Mouse (Mus musculus) G1E-ER4 (cell line): ENCODE measurements around the gene Ints1. TPM values are rescaled to one million over a fixed set of nuclear protein-coding genes. Genes with fewer than 3 reads are reported as not detected.

Experiments
- GATA1 ChIP-seq: IDR thresholded peaks from one replicate; pipeline ENCODE4 v1.8.0; 2012; ENCODE audit warnings: low read length, inconsistent platforms
- polyA plus RNA-seq: library from polyadenylated mRNA; stranded (reverse); fragments of >175 nt; gene quantifications from 2 replicates; pipeline ENCODE4 v1.2.3, GENCODE M21; 2012

Ints1 gene
- 117 and 122 TPM in 2 replicates for polyA plus RNA-seq

DNA sequence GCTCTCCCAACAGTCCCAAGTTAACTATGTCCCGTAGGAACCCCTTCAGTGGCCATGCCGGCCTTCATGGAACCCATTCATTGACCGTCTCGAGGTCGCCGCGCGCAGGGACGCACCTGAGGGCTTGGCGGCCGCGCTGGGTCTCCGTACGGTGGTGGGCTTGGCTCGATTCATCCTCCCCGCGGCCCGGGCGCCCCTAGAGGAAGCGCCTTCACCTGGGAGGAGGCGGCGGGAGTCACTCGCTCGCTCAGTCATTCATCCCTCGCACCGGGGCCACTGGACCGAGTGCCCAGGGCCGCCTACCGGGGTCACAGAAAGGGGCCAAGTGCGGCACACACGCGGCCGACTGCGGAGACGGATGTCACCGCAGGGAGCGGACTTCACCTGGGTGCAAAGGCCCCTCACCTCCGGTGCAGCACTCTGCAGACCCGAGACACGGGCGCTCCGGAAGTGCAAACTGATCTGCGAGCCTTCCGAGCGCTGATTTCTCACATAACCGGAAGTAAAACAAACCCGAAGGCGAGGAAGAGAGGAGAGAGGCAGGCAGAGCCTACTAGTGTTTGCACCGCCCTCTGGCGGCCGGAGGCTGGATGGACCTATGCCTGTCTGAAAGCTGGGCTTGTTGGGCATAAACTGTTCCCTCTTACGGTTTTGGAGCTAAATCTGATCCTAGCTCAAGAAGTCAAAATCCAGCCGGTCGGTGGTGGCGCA is at the start of gene Ints1:
TSS of gene Ints1 (minus strand) at position 459 of the 711 bp plus-strand sequence.
- TF ChIP-seq GATA1: no peak

- no peak for TF ChIP-seq GATA1
Measured at GRCm38 (mm10) chr5:139824531-139824930, 49.1 kb upstream of the Ints1 start.

- TF ChIP-seq GATA1: no peak
Measured at GRCm38 (mm10) chr5:139821466-139822459, 46.3 kb upstream of the Ints1 start.

- TF ChIP-seq GATA1: no peak
Measured at GRCm38 (mm10) chr5:139819538-139820181, 44.2 kb upstream of the Ints1 start, which contains the start of gene Tmem184a. Gene Tmem184a, minus strand, starts transcription at chr5:139819917.

DNA sequence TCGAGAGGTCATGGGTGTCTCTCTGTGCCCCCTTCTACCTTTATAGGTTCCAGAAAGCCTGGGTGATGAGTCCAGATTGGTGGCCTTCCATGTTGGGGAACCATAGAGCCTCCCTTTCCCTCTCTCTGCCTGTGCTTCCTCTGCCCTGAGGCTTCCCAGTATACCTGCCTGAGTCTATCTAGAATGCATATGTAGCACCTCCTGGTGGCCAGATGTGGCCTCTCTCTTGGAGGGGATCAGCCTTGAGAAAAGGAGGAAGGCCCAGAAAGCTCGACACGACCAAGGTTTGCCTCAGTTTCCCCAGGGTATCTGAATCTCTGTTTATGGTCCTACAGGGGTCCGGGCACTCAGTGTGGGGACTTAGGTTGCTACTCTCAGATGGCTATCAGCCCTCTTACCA is 43.3 kb upstream of the Ints1 start:
- TF ChIP-seq GATA1: no peak

- TF ChIP-seq GATA1: peak; percentile 36
Measured at GRCm38 (mm10) chr5:139818056-139818455, 42.6 kb upstream of the Ints1 start.

- no peak for TF ChIP-seq GATA1
Measured at GRCm38 (mm10) chr5:139817292-139817691, 41.8 kb upstream of the Ints1 start.

GRCm38 (mm10) chr5:139816445-139816844 is 41.0 kb upstream of the Ints1 start:
- TF ChIP-seq GATA1: no peak

DNA sequence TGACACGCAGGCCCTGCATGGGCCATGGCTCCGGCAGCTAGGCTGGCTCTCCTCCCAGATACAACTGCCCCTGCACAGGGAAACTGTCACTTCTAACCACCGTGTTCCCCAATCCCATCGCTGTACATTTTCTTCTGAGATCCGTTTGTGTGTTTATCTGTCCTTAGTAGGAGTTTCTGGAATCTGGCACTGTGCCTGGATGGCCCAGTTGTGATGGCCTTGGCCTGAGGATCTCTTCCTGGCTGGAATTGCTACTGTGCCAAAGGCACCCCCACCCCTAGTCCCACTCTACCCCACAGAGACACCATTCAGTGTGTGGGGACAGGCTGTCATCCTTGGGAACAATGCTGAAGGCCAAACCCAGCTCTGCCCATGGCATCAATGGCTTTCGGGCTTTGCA is 40.5 kb upstream of the Ints1 start:
- TF ChIP-seq GATA1: no peak

- TF ChIP-seq GATA1: no peak
Measured at GRCm38 (mm10) chr5:139813963-139814381, 38.5 kb upstream of the Ints1 start.

- no peak for TF ChIP-seq GATA1
Measured at GRCm38 (mm10) chr5:139813126-139813490, 37.6 kb upstream of the Ints1 start.

- TF ChIP-seq GATA1: no peak
Measured at GRCm38 (mm10) chr5:139812398-139813125, 37.1 kb upstream of the Ints1 start.

DNA sequence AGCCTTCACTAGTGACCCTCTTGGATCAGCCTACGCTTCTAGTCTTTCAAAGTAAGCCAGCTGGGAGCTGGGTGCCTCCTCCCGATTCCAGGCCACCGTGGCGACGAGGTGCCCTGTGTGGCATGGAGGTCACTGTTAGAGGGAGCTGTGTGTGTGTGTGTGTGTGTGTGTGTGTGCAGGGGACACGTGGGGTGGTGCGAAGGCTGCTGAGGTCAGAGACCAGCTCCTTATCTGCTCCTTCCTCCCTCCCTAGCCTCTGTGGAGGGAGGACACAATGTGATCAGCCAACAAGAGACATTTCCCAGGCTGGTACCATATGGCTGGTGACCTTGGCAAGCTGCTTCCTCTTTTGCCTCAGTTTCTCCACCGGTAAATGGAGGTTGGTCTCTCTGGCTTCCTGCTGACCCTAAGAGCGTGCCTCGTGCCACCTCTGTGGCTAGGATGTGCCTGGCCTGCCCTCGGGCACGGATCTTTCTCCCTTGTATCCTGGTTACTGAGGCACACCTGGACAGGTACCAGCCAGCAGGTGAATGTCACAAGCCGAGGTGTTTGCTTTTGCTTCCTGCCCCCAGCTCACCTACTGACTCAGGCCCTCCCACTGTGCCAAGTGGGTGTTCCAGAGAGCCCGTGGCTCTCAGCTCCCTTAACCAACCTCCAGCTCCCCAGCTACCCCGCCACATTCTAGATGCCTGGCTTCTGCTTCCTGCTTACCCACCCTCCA is 36.4 kb upstream of the Ints1 start:
- no peak for TF ChIP-seq GATA1

DNA sequence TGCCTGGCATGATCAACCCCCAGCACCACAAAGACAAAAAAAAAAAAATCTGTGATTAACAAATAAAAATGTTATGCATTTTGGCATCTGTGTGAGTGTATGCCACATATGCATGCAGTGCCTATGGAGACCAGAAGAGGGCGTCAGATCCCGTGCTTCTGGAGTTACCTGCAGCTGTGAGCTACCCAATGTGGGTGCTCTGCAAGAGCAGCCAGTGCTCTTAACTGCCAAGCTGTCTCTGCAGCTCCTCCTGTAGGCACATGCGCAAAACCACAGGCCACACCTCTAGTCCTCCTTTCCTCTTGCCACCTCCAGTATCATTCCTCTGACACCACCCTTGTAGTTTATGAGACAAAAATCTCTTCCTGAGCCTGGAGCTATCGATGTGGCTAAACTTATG is 33.9 kb upstream of the Ints1 start:
- TF ChIP-seq GATA1: no peak

DNA sequence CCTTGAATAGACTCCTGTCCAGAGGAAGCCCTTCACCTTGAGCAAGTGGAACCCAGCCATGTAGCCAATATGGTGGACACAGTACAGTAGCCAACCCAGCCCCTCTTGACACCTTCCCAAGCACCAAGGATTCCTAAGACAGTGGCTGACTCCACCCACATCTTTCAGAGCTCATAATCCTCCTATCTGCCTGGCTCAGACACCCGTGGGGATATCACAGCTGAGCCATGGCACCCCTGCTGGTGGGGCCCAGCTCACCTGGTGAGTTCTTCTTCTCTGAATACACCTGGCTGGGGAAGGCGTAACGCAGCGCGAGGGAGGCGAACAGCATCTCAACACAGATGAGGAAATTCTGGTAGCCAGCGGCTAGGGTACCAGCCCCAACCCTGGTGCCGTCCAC is 30.4 kb upstream of the Ints1 start:
- no peak for TF ChIP-seq GATA1
